Mouse (Mus musculus) embryonic fibroblast, embryonic 13.5 days (primary cell): ENCODE results near the gene Arhgef3.

ENCODE experiments used
- CTCF ChIP-seq: IDR thresholded peaks from 2 replicates; pipeline ENCODE4 v1.5.1; 2011; ENCODE audit warnings: mild to moderate bottlenecking, control low read depth, low read length, moderate library complexity, borderline replicate concordance; ENCODE audit not compliant: insufficient read depth
- POLR2A ChIP-seq: IDR thresholded peaks from 2 replicates; pipeline ENCODE4 v1.6.1; 2011; ENCODE audit warnings: low read depth, mild to moderate bottlenecking, control low read depth, low read length, moderate library complexity

GRCm38 (mm10) chr14:27187025-27187424 is 72.3 kb downstream of the Arhgef3 start:
- TF ChIP-seq CTCF (peak; percentile 85), POLR2A (no peak)
